Mouse (Mus musculus): Measurements from ENCODE around the gene Slc22a20.

DNA sequence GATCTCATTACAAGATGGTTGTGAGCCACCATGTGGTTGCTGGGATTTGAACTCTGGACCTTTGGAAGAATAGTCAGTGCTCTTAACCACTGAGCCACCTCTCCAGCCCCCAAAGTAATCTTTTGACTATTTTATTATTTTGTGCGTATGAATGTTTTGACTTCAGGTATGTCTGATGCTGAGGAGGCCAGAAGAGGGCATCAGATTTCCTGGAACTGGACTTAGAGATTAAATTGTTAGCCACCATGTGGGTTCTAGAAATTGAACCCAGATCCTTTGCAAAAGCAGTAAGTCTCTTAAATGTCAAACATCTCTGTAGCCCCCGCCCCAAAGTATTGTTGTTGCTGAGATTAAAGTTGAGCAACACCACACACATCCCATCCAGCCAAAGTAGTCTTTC, 20.0 kb downstream of the Slc22a20 start:
- TF ChIP-seq POLR2A (IDR thresholded peaks at IDR 0.05; ENCODE audit: low read depth, low read length) (no peak), CTCF (conservative IDR thresholded peaks at IDR 0.05; ENCODE audit: insufficient read depth, insufficient read length, low read depth, low read length) (no peak)

Data from kidney, adult 2 months (tissue).